Mouse (Mus musculus): ENCODE results near the gene Gm17416.

GRCm38 (mm10) chr2:152600076-152600475 lies 30.9 kb downstream of the Gm17416 start:
- TF ChIP-seq EP300 (IDR thresholded peaks at IDR 0.05) (no peak), CTCF (IDR thresholded peaks at IDR 0.05) (no peak)
